11 mouse cellular contexts compared by ENCODE assay signal in genomic region chr2:167757157-167757780, GRCm38 (mm10).
DNase-seq lines count a peak whose midpoint lies in the region; ATAC-seq and TF ChIP-seq lines count a peak whose summit lies in the region.
"Had no signal": no experiment of that assay in that cellular context is flagged by ENCODE, and none has a peak within 500 bp of the region (broad histone marks: within the 10 kb centered on the region; RNA-seq: fewer than 3 reads in every experiment).

No protein-coding gene starts in this region.

- TF ChIP-seq CTCF in liver, postnatal 0 days (IDR thresholded peaks at IDR 0.05; ENCODE audit: low read depth): no peak
- no peak for TF ChIP-seq CTCF in layer of hippocampus, adult 2 months (conservative IDR thresholded peaks at IDR 0.05)

- peak overlapping the region; percentile 67 for H3K27ac ChIP-seq in forebrain, embryonic 10.5 days
- no peak overlapping the region for H3K27ac ChIP-seq in forebrain, embryonic 16.5 days (ENCODE audit: low read length)
- 0 out of 2 replicates have a peak overlapping the region, but pooled peaks have one; percentile 9 for H3K27ac ChIP-seq in embryonic facial prominence, embryonic 12.5 days
- 0 out of 4 replicates have a peak overlapping the region, but pooled peaks of 1 of the 2 experiments have one; percentile 37 for H3K27ac ChIP-seq in heart, embryonic 14.5 days (replicated peaks in 1 of 2; ENCODE audit: control insufficient read depth in 1 of 2, insufficient read depth in 1 of 2, low read depth in 2 of 2, low read length in 2 of 2)
- H3K27ac ChIP-seq in liver, postnatal 0 days (ENCODE audit: low read depth): peak overlapping the region; percentile 40; the same call in 1 of the 2 replicates
- H3K27ac ChIP-seq in layer of hippocampus, adult 2 months: no peak overlapping the region

- TF ChIP-seq EP300 in liver, postnatal 0 days (IDR thresholded peaks at IDR 0.05; ENCODE audit: low read depth): no peak

- no peak overlapping the region for H3K9ac ChIP-seq in forebrain, embryonic 16.5 days (replicated peaks; ENCODE audit: low read depth, low read length)
- H3K9ac ChIP-seq in embryonic facial prominence, embryonic 12.5 days: no peak overlapping the region
- H3K9ac ChIP-seq in heart, embryonic 14.5 days (ENCODE audit: low read length): peak overlapping the region; percentile 49
- H3K9ac ChIP-seq in liver, postnatal 0 days (replicated peaks): no peak overlapping the region

- H3K27me3 ChIP-seq in forebrain, embryonic 10.5 days (ENCODE audit: poor library complexity, severe bottlenecking): 0 out of 2 replicates have a peak, but pooled peaks cover 4% of the 10 kb centered on the region
- no peaks in the 10 kb centered on the region for H3K27me3 ChIP-seq in forebrain, embryonic 16.5 days (replicated peaks; ENCODE audit: control insufficient read depth, insufficient read depth, low read length)
- no peaks in the 10 kb centered on the region for H3K27me3 ChIP-seq in embryonic facial prominence, embryonic 12.5 days
- no peaks in the 10 kb centered on the region for H3K27me3 ChIP-seq in heart, embryonic 14.5 days (ENCODE audit: control insufficient read depth, insufficient read depth, low read length)
- H3K27me3 ChIP-seq in liver, postnatal 0 days (ENCODE audit: insufficient read depth, low read length): no peaks in the 10 kb centered on the region

- no peak for ATAC-seq in forebrain, embryonic 16.5 days
- no peak for ATAC-seq in embryonic facial prominence, embryonic 12.5 days (ENCODE audit: insufficient number of reproducible peaks, insufficient read depth, low FRiP score, low TSS enrichment)
- ATAC-seq in heart, embryonic 14.5 days (ENCODE audit: insufficient number of reproducible peaks, insufficient read depth, low FRiP score, low read depth): no peak
- ATAC-seq in liver, postnatal 0 days: peak; percentile 30; the same call in 1 of the 2 replicates

- no peaks in the 10 kb centered on the region for H3K9me3 ChIP-seq in forebrain, embryonic 10.5 days
- no peaks in the 10 kb centered on the region for H3K9me3 ChIP-seq in forebrain, embryonic 16.5 days (ENCODE audit: control insufficient read depth, low read length)
- H3K9me3 ChIP-seq in embryonic facial prominence, embryonic 12.5 days: no peaks in the 10 kb centered on the region
- no peaks in the 10 kb centered on the region for H3K9me3 ChIP-seq in heart, embryonic 14.5 days (ENCODE audit: control insufficient read depth, low read length)
- H3K9me3 ChIP-seq in liver, postnatal 0 days (ENCODE audit: low read length): no peaks in the 10 kb centered on the region

- no peak overlapping the region for H3K4me2 ChIP-seq in forebrain, embryonic 16.5 days (ENCODE audit: low read length)
- no peak overlapping the region for H3K4me2 ChIP-seq in embryonic facial prominence, embryonic 12.5 days (replicated peaks)
- peak overlapping the region; percentile 31; the same call in 1 of the 2 replicates for H3K4me2 ChIP-seq in heart, embryonic 14.5 days (ENCODE audit: low read length)
- H3K4me2 ChIP-seq in liver, postnatal 0 days (ENCODE audit: low read depth, low read length): no peak overlapping the region

- no peaks in the 10 kb centered on the region for H3K36me3 ChIP-seq in forebrain, embryonic 10.5 days (replicated peaks)
- no peaks in the 10 kb centered on the region for H3K36me3 ChIP-seq in forebrain, embryonic 16.5 days (ENCODE audit: control insufficient read depth, insufficient read depth)
- H3K36me3 ChIP-seq in embryonic facial prominence, embryonic 12.5 days: no peaks in the 10 kb centered on the region
- no peaks in the 10 kb centered on the region for H3K36me3 ChIP-seq in heart, embryonic 14.5 days (ENCODE audit: control insufficient read depth, insufficient read depth, low read length)
- H3K36me3 ChIP-seq in liver, postnatal 0 days (replicated peaks; ENCODE audit: insufficient read depth, low read length): no peaks in the 10 kb centered on the region

- no peak overlapping the region for H3K4me3 ChIP-seq in forebrain, embryonic 10.5 days
- H3K4me3 ChIP-seq in forebrain, embryonic 16.5 days (replicated peaks; ENCODE audit: low read length): no peak overlapping the region
- H3K4me3 ChIP-seq in embryonic facial prominence, embryonic 12.5 days: no peak overlapping the region
- no peak overlapping the region for H3K4me3 ChIP-seq in heart, embryonic 14.5 days (ENCODE audit: control insufficient read depth in 1 of 2, insufficient read depth in 1 of 2, low read depth in 1 of 2, low read length in 2 of 2)
- H3K4me3 ChIP-seq in liver, postnatal 0 days (ENCODE audit: low read depth, low read length): no peak overlapping the region
- H3K4me3 ChIP-seq in layer of hippocampus, adult 2 months: no peak overlapping the region
- H3K4me3 ChIP-seq: erythroblast, embryonic 14.5 days had no signal

- 74% methylated on average over 12 of the region's 12 CpGs for WGBS in forebrain, embryonic 10.5 days
- 55% methylated on average over 11 of the region's 12 CpGs for WGBS in forebrain, embryonic 16.5 days
- 53% methylated on average over 12 of the region's 12 CpGs for whole genome bisulfite sequencing in embryonic facial prominence, embryonic 12.5 days
- 42% methylated on average over 12 of the region's 12 CpGs for WGBS in heart, embryonic 14.5 days
- WGBS in liver, postnatal 0 days (ENCODE audit: insufficient replicate concordance): 51% methylated on average over 12 of the region's 12 CpGs

- peaks cover 42% of the 10 kb centered on the region for H3K4me1 ChIP-seq in forebrain, embryonic 10.5 days
- H3K4me1 ChIP-seq in forebrain, embryonic 16.5 days (replicated peaks; ENCODE audit: control insufficient read depth, insufficient read depth, low read length): no peaks in the 10 kb centered on the region
- peaks cover 7% of the 10 kb centered on the region for H3K4me1 ChIP-seq in embryonic facial prominence, embryonic 12.5 days
- H3K4me1 ChIP-seq in heart, embryonic 14.5 days (ENCODE audit: control insufficient read depth in 2 of 2, insufficient read depth in 2 of 2, low read length in 2 of 2): peaks cover 21 to 30% of the 10 kb centered on the region in 2 experiments
- H3K4me1 ChIP-seq in liver, postnatal 0 days (ENCODE audit: insufficient read depth): peaks cover 50% of the 10 kb centered on the region

- DNase-seq in forebrain, embryonic 10.5 days (ENCODE audit: extremely low spot score, low spot score): no peak
- DNase-seq in liver, postnatal 0 days: peak; percentile 46
- no peak for DNase-seq in layer of hippocampus, adult 2 months (ENCODE audit: low spot score in 2 of 2)
- no peak for DNase-seq in right cerebral cortex, postnatal 4 days
- no peak for DNase-seq in cerebellum, adult 9-10 months
- DNase-seq: adrenal gland, adult 8-10 months; cerebellum, adult 2 months had no signal

Comparison
In these comparisons a context has a peak if more than half of its experiments do, and no peak if none do; other contexts are left out.
1. H3K27ac ChIP-seq: peak in forebrain, embryonic 10.5 days (single experiment), embryonic facial prominence, embryonic 12.5 days (single experiment) and liver, postnatal 0 days (single experiment); none in forebrain, embryonic 16.5 days (single experiment) and layer of hippocampus, adult 2 months (single experiment).